8 mouse cellular contexts compared by ENCODE assay signal in genomic region chr2:155386534-155386899, GRCm38 (mm10). TPM values are rescaled to one million over a fixed set of nuclear protein-coding genes. Genes with fewer than 3 reads are reported as not detected.
DNase-seq lines count a peak whose midpoint lies in the region; ATAC-seq and TF ChIP-seq lines count a peak whose summit lies in the region.

No protein-coding gene starts in this region.

- no peak for TF ChIP-seq POLR2A in liver, adult 2 months (IDR thresholded peaks at IDR 0.05; ENCODE audit: extremely low read depth, insufficient read depth, low read length)

- ATAC-seq in liver, embryonic 11.5 days (replicated peaks; ENCODE audit: low FRiP score), result no peak
- no peak for ATAC-seq in hindbrain, embryonic 11.5 days (ENCODE audit: low FRiP score)
- ATAC-seq in neural tube, embryonic 12.5 days (ENCODE audit: low FRiP score, low read depth), result no peak
- ATAC-seq in erythroblast, adult 5-6 weeks (replicated peaks; ENCODE audit: low FRiP score, poor library complexity, severe bottlenecking), result no peak

- peaks cover 16% of the 10 kb centered on the region; the same call in 1 of the 2 replicates for H3K79me2 ChIP-seq in liver, adult 2 months (ENCODE audit: control insufficient read depth, insufficient read depth, low read length)

- H3K4me1 ChIP-seq in liver, adult 2 months (ENCODE audit: control insufficient read depth, insufficient read depth, low read length), result peaks cover 14% of the 10 kb centered on the region
- no peaks in the 10 kb centered on the region for H3K4me1 ChIP-seq in liver, embryonic 11.5 days (replicated peaks; ENCODE audit: control insufficient read depth, insufficient read depth, low read length)
- peaks cover 10% of the 10 kb centered on the region for H3K4me1 ChIP-seq in hindbrain, embryonic 11.5 days (replicated peaks; ENCODE audit: control insufficient read depth, insufficient read depth, low read length)
- peaks cover 32% of the 10 kb centered on the region for H3K4me1 ChIP-seq in neural tube, embryonic 12.5 days

- H3K4me3 ChIP-seq in liver, adult 2 months (ENCODE audit: insufficient read depth, low read depth, low read length), result no peak overlapping the region
- no peak overlapping the region for H3K4me3 ChIP-seq in liver, embryonic 11.5 days (ENCODE audit: low read depth, low read length)
- no peak overlapping the region for H3K4me3 ChIP-seq in hindbrain, embryonic 11.5 days (ENCODE audit: low read depth, low read length)
- H3K4me3 ChIP-seq in neural tube, embryonic 12.5 days, result no peak overlapping the region

- peak; percentile 26 to 35 for DNase-seq in adrenal gland, postnatal 36 days
- no peak for DNase-seq in adrenal gland, adult 8-10 months
- peak; percentile 51 for DNase-seq in liver, adult 2 months (ENCODE audit: extremely low read depth, low read depth, low spot score)
- DNase-seq in liver, embryonic 11.5 days (ENCODE audit: low spot score), result no peak
- peak; percentile 13 for DNase-seq in hindbrain, embryonic 11.5 days (ENCODE audit: low spot score)
- no peak for DNase-seq in spleen, postnatal 36 days (ENCODE audit: low spot score in 2 of 2)

- no peak overlapping the region for H3K4me2 ChIP-seq in liver, embryonic 11.5 days
- H3K4me2 ChIP-seq in hindbrain, embryonic 11.5 days (replicated peaks; ENCODE audit: low read depth, low read length), result no peak overlapping the region
- peak overlapping the region; percentile 46 for H3K4me2 ChIP-seq in neural tube, embryonic 12.5 days (replicated peaks)

- peak overlapping the region; percentile 8 for H3K27ac ChIP-seq in liver, adult 2 months (replicated peaks; ENCODE audit: insufficient read depth, low read depth, low read length)
- H3K27ac ChIP-seq in liver, embryonic 11.5 days (ENCODE audit: low read depth, low read length), result no peak overlapping the region
- no peak overlapping the region for H3K27ac ChIP-seq in hindbrain, embryonic 11.5 days (ENCODE audit: low read depth, low read length)
- no peak overlapping the region for H3K27ac ChIP-seq in neural tube, embryonic 12.5 days

- peaks cover 51% of the 10 kb centered on the region for H3K36me3 ChIP-seq in liver, adult 2 months (ENCODE audit: control insufficient read depth, insufficient read depth, low read length)
- H3K36me3 ChIP-seq in liver, embryonic 11.5 days (ENCODE audit: control insufficient read depth, insufficient read depth, low read length), result peaks cover 10% of the 10 kb centered on the region; the same call in 1 of the 2 replicates
- H3K36me3 ChIP-seq in hindbrain, embryonic 11.5 days (ENCODE audit: control insufficient read depth, insufficient read depth, low read length), result 0 out of 2 replicates have a peak, but pooled peaks cover 3% of the 10 kb centered on the region
- peaks cover 56% of the 10 kb centered on the region for H3K36me3 ChIP-seq in neural tube, embryonic 12.5 days

- no peaks in the 10 kb centered on the region for H3K9me3 ChIP-seq in liver, embryonic 11.5 days (ENCODE audit: control insufficient read depth, low read length)
- H3K9me3 ChIP-seq in hindbrain, embryonic 11.5 days (ENCODE audit: control insufficient read depth, low read length), result no peaks in the 10 kb centered on the region
- no peaks in the 10 kb centered on the region for H3K9me3 ChIP-seq in neural tube, embryonic 12.5 days

- TF ChIP-seq CTCF in liver, adult 2 months (IDR thresholded peaks at IDR 0.05; ENCODE audit: low read depth, low read length), result no peak

- no peaks in the 10 kb centered on the region for H3K27me3 ChIP-seq in liver, adult 2 months (ENCODE audit: control insufficient read depth, insufficient read depth, low read length)
- H3K27me3 ChIP-seq in liver, embryonic 11.5 days (replicated peaks; ENCODE audit: control insufficient read depth, insufficient read depth, low read length), result no peaks in the 10 kb centered on the region
- H3K27me3 ChIP-seq in hindbrain, embryonic 11.5 days (ENCODE audit: control insufficient read depth, insufficient read depth, low read length), result no peaks in the 10 kb centered on the region
- H3K27me3 ChIP-seq in neural tube, embryonic 12.5 days (replicated peaks), result 0 out of 2 replicates have a peak, but pooled peaks cover 4% of the 10 kb centered on the region

- H3K9ac ChIP-seq in liver, adult 2 months (ENCODE audit: low read depth, low read length), result peak overlapping the region; percentile 37; the same call in 1 of the 2 replicates
- H3K9ac ChIP-seq in liver, embryonic 11.5 days (ENCODE audit: low read depth, low read length), result no peak overlapping the region
- H3K9ac ChIP-seq in hindbrain, embryonic 11.5 days (ENCODE audit: low read depth, low read length), result 0 out of 2 replicates have a peak overlapping the region, but pooled peaks have one; percentile 3
- 0 out of 2 replicates have a peak overlapping the region, but pooled peaks have one; percentile 53 for H3K9ac ChIP-seq in neural tube, embryonic 12.5 days

- WGBS in liver, adult 2 months, result 27% methylated on average over 27 of the region's 27 CpGs
- 20% methylated on average over 27 of the region's 27 CpGs for WGBS in liver, embryonic 11.5 days
- 11% methylated on average over 27 of the region's 27 CpGs for WGBS in hindbrain, embryonic 11.5 days
- WGBS in neural tube, embryonic 12.5 days, result 11% methylated on average over 27 of the region's 27 CpGs

RNA-seq across cellular contexts. Expression of gene Trp53inp2, which starts 5.7 kb away (rescaled TPM):
- 100 to 1,000 TPM; 283 to 299 TPM for total RNA-seq in adrenal gland, postnatal 36 days (2021)
- 100 to 1,000 TPM; 182 to 291 (median 250) TPM for total RNA-seq in adrenal gland, adult 8-10 months (2022)
- total RNA-seq in liver, adult 2 months (2014; rRNA removed), result 54.2 and 60.6 TPM in 2 replicates
- polyA plus RNA-seq in liver, adult 2 months (2012; rRNA removed), result 98.7 and 142 TPM in 2 replicates
- 6.6 and 7.0 TPM in 2 replicates for polyA plus RNA-seq in liver, embryonic 11.5 days (2014; fragmentation: Nextera tagmentation; extraction: Ambion mirVana)
- 66.1 and 80.9 TPM in 2 replicates for polyA plus RNA-seq in hindbrain, embryonic 11.5 days (2014; fragmentation: Nextera tagmentation; extraction: Ambion mirVana)
- 128 and 144 TPM in 2 replicates for polyA plus RNA-seq in neural tube, embryonic 12.5 days (2016; fragmentation: Nextera tagmentation; extraction: Ambion mirVana)
- 7.1 and 15.6 TPM in 2 replicates for total RNA-seq in erythroblast, adult 5-6 weeks (2015; ENCODE audit: low replicate concordance)
- 3.6 and 4.9 TPM in 2 replicates for total RNA-seq in erythroblast, adult 5-6 weeks (2017; ENCODE audit: low replicate concordance)

RNA-seq across cellular contexts. Expression of gene Pigu, which starts 29.3 kb away (rescaled TPM):
- total RNA-seq in adrenal gland, postnatal 36 days (2021), result 10 to 100 TPM; 34.4 to 40.9 TPM
- total RNA-seq in adrenal gland, adult 8-10 months (2022), result 10 to 100 TPM; 31.3 to 50.4 (median 38.7) TPM
- 9.3 and 11.9 TPM in 2 replicates for total RNA-seq in liver, adult 2 months (2014; rRNA removed)
- 19.5 and 24.0 TPM in 2 replicates for polyA plus RNA-seq in liver, adult 2 months (2012; rRNA removed)
- polyA plus RNA-seq in liver, embryonic 11.5 days (2014; fragmentation: Nextera tagmentation; extraction: Ambion mirVana), result 51.7 and 51.9 TPM in 2 replicates
- 56.8 and 64.3 TPM in 2 replicates for polyA plus RNA-seq in hindbrain, embryonic 11.5 days (2014; fragmentation: Nextera tagmentation; extraction: Ambion mirVana)
- polyA plus RNA-seq in neural tube, embryonic 12.5 days (2016; fragmentation: Nextera tagmentation; extraction: Ambion mirVana), result 44.5 and 45.8 TPM in 2 replicates
- 9.4 and 17.6 TPM in 2 replicates for total RNA-seq in erythroblast, adult 5-6 weeks (2015; ENCODE audit: low replicate concordance)
- 5.6 TPM in 2 replicates for total RNA-seq in erythroblast, adult 5-6 weeks (2017; ENCODE audit: low replicate concordance)

Comparison
In these comparisons a context has a peak if more than half of its experiments do, and no peak if none do; other contexts are left out.
1. DNase-seq: peak in adrenal gland, postnatal 36 days (2 of 2), liver, adult 2 months (single experiment) and hindbrain, embryonic 11.5 days (single experiment); none in adrenal gland, adult 8-10 months (single experiment), liver, embryonic 11.5 days (single experiment) and spleen, postnatal 36 days (0 of 2).